Comparison of ENCODE assay signal across 20 mouse cellular contexts in genomic region chr5:105909671-105910070, GRCm38 (mm10). TPM values are rescaled to one million over a fixed set of nuclear protein-coding genes. Genes with fewer than 3 reads are reported as not detected.
DNase-seq lines count a peak whose midpoint lies in the region; ATAC-seq lines count a peak whose summit lies in the region.
"Had no signal": no experiment of that assay in that cellular context is flagged by ENCODE, and none has a peak within 500 bp of the region (broad histone marks: within the 10 kb centered on the region; RNA-seq: fewer than 3 reads in every experiment).

No protein-coding gene starts in this region.

- intact Hi-C loops in gastrocnemius, postnatal 36 days (cut with DNase I), result no loop called here

- ATAC-seq in frontal cortex, adult (ENCODE audit: low TSS enrichment), result peak; percentile 94
- ATAC-seq: activated CD4-positive, CD25-positive, alpha-beta regulatory T cell, adult 4 months; CD4-positive, CD25-positive, alpha-beta regulatory T cell, adult 4 months; forebrain, embryonic 14.5 days; forebrain, embryonic 16.5 days; Patski had no signal

- DNase-seq in frontal cortex, postnatal 25 days (ENCODE audit: low spot score in 2 of 2), result no peak
- DNase-seq in right cerebral cortex, adult 18-20 months, result peak; percentile 39
- DNase-seq in right cerebral cortex, postnatal 10 days (ENCODE audit: low spot score in 2 of 2), result no peak
- DNase-seq in brain, adult 2 months (ENCODE audit: low read depth, low spot score), result peak; percentile 73
- DNase-seq in gastrocnemius, postnatal 36 days, result no peak
- DNase-seq: adrenal gland, adult 8-10 months; B cell, adult 2 months; cerebellum, adult 11 months; cerebellum, adult 18-20 months; cerebellum, adult 8-10 months; cerebellum, adult 9-11 months; cerebellum, postnatal 14 days; cerebellum, postnatal 36 days; embryo, embryonic 11 days had no signal

RNA-seq across cellular contexts. Expression of gene Zfp326, which starts 33.3 kb away (rescaled TPM):
- total RNA-seq in gastrocnemius, postnatal 36 days (2021), result 1 to 10 TPM; 6.2 to 9.5 TPM

Comparison
In these comparisons a context has a peak if more than half of its experiments do, and no peak if none do; other contexts are left out.
1. DNase-seq: peak in right cerebral cortex, adult 18-20 months (single experiment) and brain, adult 2 months (single experiment); none in frontal cortex, postnatal 25 days (0 of 2), right cerebral cortex, postnatal 10 days (0 of 2) and gastrocnemius, postnatal 36 days (0 of 2).